Mouse (Mus musculus) bone marrow, adult 2 months (tissue): ENCODE data around the gene Suclg2.

Experiments
- CTCF ChIP-seq: fragments of 200-500 bp; IDR thresholded peaks from 2 replicates; pipeline ENCODE4 v1.5.1; 2011; ENCODE audit warnings: low read length, control low read depth; ENCODE audit not compliant: control insufficient read depth, insufficient read depth
- POLR2A ChIP-seq: fragments of 200-500 bp; IDR thresholded peaks from 2 replicates; pipeline ENCODE4 v1.6.1; 2011; ENCODE audit warnings: low read depth, mild to moderate bottlenecking, control low read depth, low read length, borderline replicate concordance; ENCODE audit not compliant: control insufficient read depth

DNA sequence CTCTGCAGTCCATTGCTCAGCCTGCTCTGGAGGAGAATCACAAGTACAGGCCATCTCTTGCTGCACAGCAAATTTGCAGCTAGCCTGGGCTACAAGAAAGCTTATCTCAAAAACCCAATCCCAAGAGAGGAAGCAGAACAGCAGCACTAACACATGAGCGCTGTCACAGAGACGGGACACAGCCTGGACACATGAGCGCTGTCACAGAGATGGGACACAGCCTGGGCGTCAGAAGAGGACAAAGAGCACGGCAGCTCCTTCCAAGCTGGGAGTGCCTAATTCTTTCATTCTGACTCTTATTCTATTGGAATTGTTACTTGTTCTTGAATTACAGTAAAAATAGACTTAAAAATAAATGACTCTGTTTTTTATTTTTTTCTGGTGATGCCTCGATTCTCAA, 126.2 kb downstream of the Suclg2 start:
- TF ChIP-seq CTCF (no peak), POLR2A (no peak)
